Mouse (Mus musculus): ENCODE results near the gene 2310034G01Rik.

DNA sequence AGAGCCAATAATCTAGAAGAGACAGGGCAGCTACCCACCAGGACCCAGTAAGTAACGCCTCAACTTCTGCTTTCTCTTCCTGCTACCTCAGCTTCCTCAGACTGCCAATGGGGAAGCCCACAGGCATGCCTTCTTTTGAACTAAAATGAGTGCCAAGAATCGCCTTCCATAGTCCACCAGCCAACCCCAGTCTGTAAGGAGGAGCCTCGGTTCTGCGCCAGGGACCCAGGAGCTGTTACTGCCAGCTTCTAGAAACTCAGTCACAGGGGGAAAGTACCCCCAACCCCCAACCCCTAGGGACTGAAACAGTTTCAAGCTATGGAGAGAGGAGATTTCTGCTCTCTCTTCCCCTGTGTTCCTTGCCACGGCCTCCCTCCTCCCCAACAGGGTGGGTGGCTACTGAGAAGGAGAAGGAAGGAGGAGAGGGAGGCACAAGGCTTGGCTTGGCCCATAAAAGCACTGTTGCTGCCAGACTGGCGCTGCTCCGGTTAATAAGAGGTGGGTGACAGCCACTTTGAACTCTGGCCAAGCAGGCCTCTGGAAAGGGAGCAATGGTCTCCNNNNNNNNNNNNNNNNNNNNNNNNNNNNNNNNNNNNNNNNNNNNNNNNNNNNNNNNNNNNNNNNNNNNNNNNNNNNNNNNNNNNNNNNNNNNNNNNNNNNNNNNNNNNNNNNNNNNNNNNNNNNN is 10.7 kb downstream of the 2310034G01Rik start:
- TF ChIP-seq EP300 (IDR thresholded peaks at IDR 0.05; ENCODE audit: low read depth) (no peak), CTCF (IDR thresholded peaks at IDR 0.05; ENCODE audit: low read depth) (no peak)
